Mouse (Mus musculus): ENCODE data around the gene Sptssa.

GRCm38 (mm10) chr12:54671262-54671661 lies 14.9 kb upstream of the Sptssa start:
- TF ChIP-seq CTCF (IDR thresholded peaks at IDR 0.05; ENCODE audit: extremely low read depth, insufficient read length, insufficient replicate concordance, low read depth, low read length) = no peak
- TF ChIP-seq POLR2A (IDR thresholded peaks at IDR 0.05; ENCODE audit: low read depth, low read length) = no peak
